Mouse (Mus musculus): ENCODE data around the gene Pik3c2b.

DNA sequence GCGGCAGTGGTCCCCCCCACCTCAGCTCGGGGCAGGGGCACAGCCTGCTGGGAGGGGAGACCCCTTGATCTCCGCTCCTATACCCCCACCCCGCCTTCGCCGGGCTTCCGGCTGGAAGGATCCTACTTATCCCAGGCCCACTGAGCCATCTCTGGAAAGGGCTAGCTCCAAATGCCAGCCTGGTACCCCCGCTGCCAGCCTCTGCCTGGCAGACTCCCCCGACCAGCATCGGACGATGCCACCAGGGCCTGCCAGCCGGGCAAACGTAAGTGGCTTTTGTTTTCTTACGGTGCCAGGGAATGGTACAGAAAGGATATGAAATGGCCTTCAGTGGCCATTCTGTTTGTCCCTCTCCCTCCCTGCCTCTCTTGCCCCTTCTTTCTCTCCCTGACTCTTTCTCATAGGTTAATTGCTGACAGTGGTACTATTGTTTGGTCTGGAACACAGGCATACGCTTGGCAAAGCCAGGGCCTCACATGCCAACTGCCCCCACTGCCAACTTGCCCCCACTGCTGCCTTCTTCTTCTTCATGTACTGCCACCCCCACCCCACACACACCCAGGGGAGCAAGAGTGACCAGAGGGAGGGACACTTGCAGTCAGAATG, 23.3 kb downstream of the Pik3c2b start:
- no peak for TF ChIP-seq POLR2A (IDR thresholded peaks at IDR 0.05; ENCODE audit: insufficient read depth, low read depth, low read length)
- no peak for TF ChIP-seq CTCF (IDR thresholded peaks at IDR 0.05)
- TF ChIP-seq EP300 (IDR thresholded peaks at IDR 0.05; ENCODE audit: insufficient read depth, low read depth, low read length) = no peak
